Mouse (Mus musculus) embryonic stem cell, embryonic (primary cell): ENCODE results near the gene Asap2.

Source experiments
- CTCF ChIA-PET, 4 experiments: fragments of 300-600 bp in 2 of 4; fragments of 350-600 bp in 2 of 4; sonication (Branson Sonifier 250); formaldehyde crosslinking; loops; one replicate each; lab custom pipeline; 2022; ENCODE audit warnings: inconsistent platforms in 2 of 4; lab: Charles Lee
- POLR2A ChIA-PET, 4 experiments: fragments of 300-600 bp in 2 of 4; fragments of 350-600 bp in 2 of 4; sonication (Branson Sonifier 250); formaldehyde crosslinking; loops; one replicate each; lab custom pipeline; 2022; ENCODE audit warnings: antibody characterized with exemption in 4 of 4, inconsistent platforms in 1 of 4; lab: Charles Lee

Gene Asap2

GRCm38 (mm10) chr12:21212876-21213275 lies 222.6 kb downstream of the Asap2 start:
- ChIA-PET POLR2A (interaction anchor here in 1 of 4 experiments (1.3 kb wide), 1 partner anchor 101 kb away, joined by 3 read pairs; no protein-coding TSS in a partner anchor), CTCF (no interaction called here)

- ChIA-PET CTCF (interaction anchor here in 2 of 4 experiments (0.5 to 0.7 kb wide), 3 partner anchors 11 to 105 kb away, joined by 3 to 5 read pairs (median 3); no protein-coding TSS in a partner anchor), POLR2A (interaction anchor here in 2 of 4 experiments (0.6 to 1.7 kb wide), 7 partner anchors 9 to 89 kb away, joined by 3 to 6 read pairs (median 4); partner anchors contain the start of genes Cpsf3 (in 1 of the 2) and Itgb1bp1 (in 1 of the 2))
These were observed 224.4 kb downstream of the Asap2 start for GRCm38 (mm10) chr12:21214551-21215165.

- CTCF ChIA-PET: interaction anchor here in 1 of 4 experiments (0.7 kb wide), 1 partner anchor 43 kb away, joined by 3 read pairs; no protein-coding TSS in a partner anchor
- POLR2A ChIA-PET: interaction anchor here in 1 of 4 experiments (0.6 kb wide), 1 partner anchor 88 kb away, joined by 3 read pairs; no protein-coding TSS in a partner anchor
These were observed 227.7 kb downstream of the Asap2 start for GRCm38 (mm10) chr12:21217776-21218444.

- CTCF ChIA-PET: interaction anchor here in 1 of 4 experiments (1.1 kb wide), 1 partner anchor 108 kb away, joined by 3 read pairs; no protein-coding TSS in a partner anchor
- POLR2A ChIA-PET: interaction anchor here in 1 of 4 experiments (0.6 to 1.1 kb wide), 2 partner anchors 11 to 53 kb away, joined by 3 to 4 read pairs; no protein-coding TSS in a partner anchor
These were observed 230.3 kb downstream of the Asap2 start for GRCm38 (mm10) chr12:21220596-21220995.

- ChIA-PET POLR2A (interaction anchor here (0.6 to 1.7 kb wide), 11 partner anchors 9 to 193 kb away, joined by 3 to 10 read pairs (median 4); partner anchors contain the start of genes Itgb1bp1 (in 1 of the 4) and Ywhaq (in 1 of the 4)), CTCF (interaction anchor here in 1 of 4 experiments (1.1 kb wide), 1 partner anchor 113 kb away, joined by 4 read pairs; no protein-coding TSS in a partner anchor)
These were observed 233.7 kb downstream of the Asap2 start for GRCm38 (mm10) chr12:21223923-21224322.

GRCm38 (mm10) chr12:21225358-21225757 lies 235.1 kb downstream of the Asap2 start:
- ChIA-PET POLR2A (interaction anchor here in 1 of 4 experiments (1.4 kb wide), 1 partner anchor 17 kb away, joined by 5 read pairs; no protein-coding TSS in a partner anchor), CTCF (no interaction called here)

- POLR2A ChIA-PET: interaction anchor here in 3 of 4 experiments (0.5 to 1.9 kb wide), 17 partner anchors 10 to 169 kb away, joined by 3 to 9 read pairs (median 4); partner anchors contain the start of genes Itgb1bp1 (in 2 of the 3) and Cpsf3 (in 1 of the 3)
- CTCF ChIA-PET: interaction anchor here in 3 of 4 experiments (0.6 to 1.8 kb wide), 6 partner anchors 9 to 114 kb away, joined by 3 to 10 read pairs (median 6); no protein-coding TSS in a partner anchor
These were observed 236.1 kb downstream of the Asap2 start for GRCm38 (mm10) chr12:21226316-21226715.

GRCm38 (mm10) chr12:21227076-21227980 lies 237.1 kb downstream of the Asap2 start:
- POLR2A ChIA-PET: interaction anchor here in 3 of 4 experiments (0.6 to 1.9 kb wide), 17 partner anchors 9 to 116 kb away, joined by 3 to 9 read pairs (median 4); partner anchors contain the start of genes Itgb1bp1 (in 2 of the 3), Cpsf3 (in 1 of the 3) and Iah1 (in 1 of the 3)
- CTCF ChIA-PET: interaction anchor here (0.6 to 1.8 kb wide), 13 partner anchors 8 to 116 kb away, joined by 3 to 10 read pairs (median 4); no protein-coding TSS in a partner anchor

- ChIA-PET CTCF (interaction anchor here in 2 of 4 experiments (0.6 to 1.7 kb wide), 3 partner anchors 52 to 94 kb away, joined by 4 to 5 read pairs (median 4); no protein-coding TSS in a partner anchor), POLR2A (interaction anchor here in 1 of 4 experiments (0.7 to 1.8 kb wide), 3 partner anchors 29 to 114 kb away, joined by 3 to 4 read pairs (median 3); no protein-coding TSS in a partner anchor)
These were observed 238.4 kb downstream of the Asap2 start for GRCm38 (mm10) chr12:21228650-21229049.

- POLR2A ChIA-PET: interaction anchor here in 3 of 4 experiments (0.6 to 1.8 kb wide), 6 partner anchors 15 to 114 kb away, joined by 3 to 4 read pairs (median 3); no protein-coding TSS in a partner anchor
- CTCF ChIA-PET: interaction anchor here in 2 of 4 experiments (0.8 to 1.7 kb wide), 2 partner anchors 37 to 95 kb away, joined by 3 to 5 read pairs; no protein-coding TSS in a partner anchor
These were observed 239.0 kb downstream of the Asap2 start for GRCm38 (mm10) chr12:21229076-21229918.

GRCm38 (mm10) chr12:21233727-21234126 lies 243.5 kb downstream of the Asap2 start:
- ChIA-PET POLR2A (interaction anchor here in 2 of 4 experiments (0.6 to 1.6 kb wide), 3 partner anchors 10 to 119 kb away, joined by 3 to 5 read pairs (median 3); no protein-coding TSS in a partner anchor), CTCF (no interaction called here)

GRCm38 (mm10) chr12:21234560-21234959 lies 244.3 kb downstream of the Asap2 start:
- ChIA-PET CTCF (interaction anchor here in 1 of 4 experiments (0.6 kb wide), 1 partner anchor 66 kb away, joined by 7 read pairs; no protein-coding TSS in a partner anchor), POLR2A (interaction anchor here in 1 of 4 experiments (0.6 kb wide), 2 partner anchors 51 to 81 kb away, joined by 3 read pairs; no protein-coding TSS in a partner anchor)

GRCm38 (mm10) chr12:21241965-21242364 lies 251.7 kb downstream of the Asap2 start:
- ChIA-PET POLR2A (interaction anchor here in 1 of 4 experiments (0.6 to 1.6 kb wide), 3 partner anchors 10 to 27 kb away, joined by 3 to 6 read pairs (median 5); no protein-coding TSS in a partner anchor), CTCF (interaction anchor here in 1 of 4 experiments (1.3 kb wide), 1 partner anchor 292 kb away, joined by 4 read pairs; no protein-coding TSS in a partner anchor)

- POLR2A ChIA-PET: interaction anchor here in 2 of 4 experiments (0.5 to 1.3 kb wide), 2 partner anchors 9 to 110 kb away, joined by 4 read pairs; no protein-coding TSS in a partner anchor
These were observed 254.2 kb downstream of the Asap2 start for GRCm38 (mm10) chr12:21244375-21244960.

GRCm38 (mm10) chr12:21247711-21248392 lies 257.6 kb downstream of the Asap2 start:
- POLR2A ChIA-PET: no interaction called here
- CTCF ChIA-PET: no interaction called here

More at GRCm38 (mm10) chr12:21244375-21244960, 254.2 kb downstream of the Asap2 start:
- CTCF ChIA-PET: no interaction called here
